Mouse (Mus musculus) kidney, adult 8-10 months (tissue): Measurements from ENCODE around the gene Tnfrsf8.

ENCODE experiments used
- DNase-seq, 2 experiments: peaks; one replicate each; pipeline ENCODE4 v3.0.0; 2022

Tnfrsf8 gene

GRCm38 (mm10) chr4:145229524-145230163 lies 85.3 kb downstream of the Tnfrsf8 start:
- DNase-seq = no peak

DNA sequence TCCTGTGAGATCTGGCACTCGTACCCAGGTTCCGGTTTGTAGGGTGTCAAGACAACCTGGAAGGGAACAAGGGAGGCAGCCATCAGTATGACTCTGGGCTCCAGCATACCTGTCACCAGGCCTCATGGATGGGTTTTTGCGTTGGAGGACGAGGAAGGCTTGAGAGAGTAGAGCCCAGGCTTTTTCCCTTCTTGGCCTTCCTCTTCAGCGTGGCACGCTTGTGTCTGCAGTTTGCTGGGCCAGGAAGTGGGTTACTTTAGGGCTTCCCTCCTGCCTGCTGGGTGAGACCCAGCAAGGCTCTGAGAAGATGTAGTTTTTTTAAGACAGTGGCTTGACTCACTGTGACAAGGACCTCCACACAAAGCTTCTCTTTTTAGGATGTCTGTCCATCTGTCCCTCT lies 85.9 kb downstream of the Tnfrsf8 start:
- no peak for DNase-seq

GRCm38 (mm10) chr4:145224613-145225012 lies 90.4 kb downstream of the Tnfrsf8 start:
- DNase-seq = no peak

DNA sequence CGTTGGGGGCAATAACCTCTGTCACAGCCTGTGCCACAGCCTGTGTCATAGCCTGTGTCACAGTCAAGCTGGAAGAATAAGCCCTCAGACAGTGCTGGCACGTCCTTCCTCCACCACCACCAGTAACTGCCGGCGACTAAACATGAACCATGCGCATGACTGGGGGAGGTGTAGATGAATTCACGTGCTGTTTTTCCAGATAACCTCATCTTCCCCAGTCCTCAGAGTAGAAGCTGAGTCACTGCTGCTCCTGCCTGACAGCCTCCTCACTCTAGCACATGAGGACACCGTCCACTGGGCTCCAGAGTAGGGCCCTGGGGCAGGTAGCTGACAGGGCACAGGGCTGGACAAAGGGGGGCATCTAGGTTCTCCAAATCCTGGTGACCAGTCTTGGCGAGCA lies 92.9 kb downstream of the Tnfrsf8 start:
- DNase-seq = no peak

- no peak for DNase-seq
These were observed 93.6 kb downstream of the Tnfrsf8 start for GRCm38 (mm10) chr4:145221379-145221778.

- DNase-seq = no peak
These were observed 95.0 kb downstream of the Tnfrsf8 start for GRCm38 (mm10) chr4:145220001-145220400.

GRCm38 (mm10) chr4:145219240-145219985 lies 95.6 kb downstream of the Tnfrsf8 start:
- peak in 1 of 2 experiments; percentile 26 for DNase-seq

DNA sequence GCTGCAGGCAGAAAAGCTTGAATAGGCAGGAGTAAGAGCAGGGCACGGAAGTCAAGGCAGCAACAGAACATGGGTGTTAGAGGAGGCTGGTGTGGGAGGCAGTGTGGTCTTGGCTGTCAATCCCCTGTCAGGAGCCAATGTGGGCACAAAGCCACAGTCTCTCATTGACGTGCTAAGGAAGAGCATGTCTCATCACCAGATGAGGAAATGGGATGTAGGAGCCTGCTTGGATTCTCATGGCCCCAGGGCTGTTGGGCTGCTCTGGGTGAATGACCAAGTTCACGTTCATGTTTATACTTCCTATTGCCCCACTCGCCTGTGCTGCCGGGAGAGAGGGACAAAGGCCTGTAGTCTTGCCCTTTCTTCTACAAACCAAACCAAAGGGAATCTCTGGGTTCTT lies 97.1 kb downstream of the Tnfrsf8 start:
- DNase-seq = no peak
